Mouse (Mus musculus): ENCODE results near the gene Olfr847. TPM values are rescaled to one million over a fixed set of nuclear protein-coding genes. Genes with fewer than 3 reads are reported as not detected.

Olfr847 gene
- not detected for total RNA-seq (2021)

GRCm38 (mm10) chr9:19378569-19378968 is at the start of gene Olfr847:
Gene Olfr847 (minus strand): TSS chr9:19378669.
- DNase-seq (ENCODE audit: extremely low spot score in 1 of 2, low spot score in 1 of 2), result no peak

- no peak for DNase-seq (ENCODE audit: extremely low spot score in 1 of 2, low spot score in 1 of 2)
Observed at GRCm38 (mm10) chr9:19363905-19364304, 14.6 kb downstream of the Olfr847 start, which contains the start of gene Olfr846. Gene Olfr846 (minus strand): TSS chr9:19364005.

- DNase-seq (ENCODE audit: extremely low spot score in 1 of 2, low spot score in 1 of 2), result no peak
Observed at GRCm38 (mm10) chr9:19336157-19336556, 42.3 kb downstream of the Olfr847 start, which contains the start of gene Olfr845. Gene Olfr845 (plus strand): TSS chr9:19336457.

Other genes with a start within 250 kb of the Olfr847 start
- not detected for gene Olfr837, start 242.4 kb downstream of the Olfr847 start, total RNA-seq (2021)
- under 1 TPM; 0.02 to 0.09 TPM for gene Olfr839-ps1, start 201.4 kb downstream of the Olfr847 start, total RNA-seq (2021)
- not detected for gene Olfr843, start 126.7 kb downstream of the Olfr847 start, total RNA-seq (2021)
- not detected for gene Olfr844, start 62.3 kb downstream of the Olfr847 start, total RNA-seq (2021)
- gene Olfr845, start 42.2 kb downstream of the Olfr847 start, total RNA-seq (2021), result not detected
- gene Olfr846, start 14.7 kb downstream of the Olfr847 start, total RNA-seq (2021), result not detected
- gene Olfr849, start 61.6 kb upstream of the Olfr847 start, total RNA-seq (2021), result not detected
- not detected for gene Olfr850, start 99.6 kb upstream of the Olfr847 start, total RNA-seq (2021)
- not detected for gene Olfr851, start 114.6 kb upstream of the Olfr847 start, total RNA-seq (2021)
- not detected for gene Olfr853, start 162.4 kb upstream of the Olfr847 start, total RNA-seq (2021)
- gene Olfr854, start 188.7 kb upstream of the Olfr847 start, total RNA-seq (2021), result not detected
- gene Olfr855, start 203.9 kb upstream of the Olfr847 start, total RNA-seq (2021), result not detected
- gene Zfp317, start 243.4 kb upstream of the Olfr847 start, total RNA-seq (2021), result 10 to 100 TPM; 20.7 to 21.7 TPM

All from layer of hippocampus, postnatal 25 days (tissue).